Mouse (Mus musculus): Measurements from ENCODE around the gene Snrpb. TPM values are rescaled to one million over a fixed set of nuclear protein-coding genes. Genes with fewer than 3 reads are reported as not detected.
A peak's percentile ranks its signal among the peaks of the same experiment; 100 is the strongest.

The Snrpb gene
- total RNA-seq, 2 experiments from 2014 or later: 93.6 to 109 TPM

GRCm38 (mm10) chr2:130146089-130146668 lies 33.0 kb downstream of the Snrpb start:
- peak in 1 of 2 experiments; percentile 3 for DNase-seq (ENCODE audit: low spot score in 2 of 2)
- intact Hi-C loops (cut with DNase I): no loop called here

GRCm38 (mm10) chr2:130144703-130145324 lies 34.4 kb downstream of the Snrpb start:
- no peak for DNase-seq (ENCODE audit: low spot score in 2 of 2)
- intact Hi-C loops (cut with DNase I): no loop called here

- intact Hi-C loops (cut with DNase I): no loop called here
- no peak for DNase-seq (ENCODE audit: low spot score in 2 of 2)
These were observed 36.2 kb downstream of the Snrpb start for GRCm38 (mm10) chr2:130143011-130143410.

- intact Hi-C loops (cut with DNase I): no loop called here
- DNase-seq (ENCODE audit: low spot score in 2 of 2): no peak
These were observed 49.5 kb downstream of the Snrpb start for GRCm38 (mm10) chr2:130129687-130130086.

GRCm38 (mm10) chr2:130126073-130126472 lies 53.1 kb downstream of the Snrpb start:
- DNase-seq (ENCODE audit: low spot score in 2 of 2): no peak
- intact Hi-C loops (cut with DNase I): no loop called here

- intact Hi-C loops (cut with DNase I): no loop called here
- no peak for DNase-seq (ENCODE audit: low spot score in 2 of 2)
These were observed 53.7 kb downstream of the Snrpb start for GRCm38 (mm10) chr2:130125279-130126059.

Other genes with a start within 250 kb of the Snrpb start
- gene Tgm3, start 167.1 kb downstream of the Snrpb start, total RNA-seq (2021): 1 to 10 TPM; 3.0 to 4.4 TPM
- under 1 TPM in 1 of 2 experiments, not detected in 1; 0.16 TPM for gene Tgm6, start 67.0 kb downstream of the Snrpb start, total RNA-seq (2021)
- not detected for gene Tmc2, start 15.8 kb upstream of the Snrpb start, total RNA-seq (2021)
- 100 to 1,000 TPM; 112 to 113 TPM for gene Nop56, start 95.0 kb upstream of the Snrpb start, total RNA-seq (2021)
- gene Idh3b, start 105.1 kb upstream of the Snrpb start, total RNA-seq (2021): 100 to 1,000 TPM; 267 to 269 TPM
- 1 to 10 TPM; 7.8 to 8.3 TPM for gene Ebf4, start 115.8 kb upstream of the Snrpb start, total RNA-seq (2021)
- 1 to 10 TPM; 5.5 to 7.4 TPM for gene Cpxm1, start 218.2 kb upstream of the Snrpb start, total RNA-seq (2021)
- not detected for gene Gm28372, start 225.8 kb upstream of the Snrpb start, total RNA-seq (2021)
- gene 1700020A23Rik, start 225.9 kb upstream of the Snrpb start, total RNA-seq (2021): not detected
- gene Tmem239, start 227.1 kb upstream of the Snrpb start, total RNA-seq (2021): not detected
- 10 to 100 TPM; 83.5 to 88.3 TPM for gene Vps16, start 244.9 kb upstream of the Snrpb start, total RNA-seq (2021)
- 10 to 100 TPM; 20.2 to 23.1 TPM for gene Pced1a, start 245.3 kb upstream of the Snrpb start, total RNA-seq (2021)